ENCODE assay signal across 8 mouse cellular contexts in the genomic region with DNA sequence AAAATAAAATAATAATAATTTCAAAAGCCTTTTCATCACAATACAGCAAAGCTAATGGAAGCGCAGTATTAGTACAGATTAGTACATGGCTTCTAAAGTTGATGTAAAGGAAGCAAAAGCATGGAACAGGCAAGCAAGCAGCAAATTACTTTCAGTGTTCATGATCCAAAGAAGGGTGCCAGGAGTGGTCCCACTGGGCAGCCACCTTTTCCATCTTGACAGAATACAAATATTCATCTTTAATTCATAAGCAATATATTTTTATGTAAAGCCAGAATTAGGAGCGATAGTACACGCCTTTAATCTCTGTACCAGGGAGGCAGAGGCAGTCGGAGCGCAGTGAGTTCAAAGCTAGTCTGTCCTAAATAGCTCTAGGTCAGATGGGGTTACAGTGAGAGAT. TPM values are rescaled to one million over a fixed set of nuclear protein-coding genes. Genes with fewer than 3 reads are reported as not detected.
DNase-seq lines count a peak whose midpoint lies in the region; ATAC-seq and TF ChIP-seq lines count a peak whose summit lies in the region.

No protein-coding gene starts in this region.

- WGBS in heart, embryonic 15.5 days = 76% methylated on average over 5 of the region's 5 CpGs
- 88% methylated on average over 5 of the region's 5 CpGs for WGBS in bone marrow, adult 2 months
- WGBS in hindbrain, embryonic 12.5 days = 75% methylated on average over 5 of the region's 5 CpGs
- 68% methylated on average over 5 of the region's 5 CpGs for WGBS in midbrain, embryonic 12.5 days

- no peaks in the 10 kb centered on the region for H3K27me3 ChIP-seq in heart, embryonic 15.5 days
- H3K27me3 ChIP-seq in hindbrain, embryonic 12.5 days = no peaks in the 10 kb centered on the region
- no peaks in the 10 kb centered on the region for H3K27me3 ChIP-seq in midbrain, embryonic 12.5 days

- no peaks in the 10 kb centered on the region for H3K36me3 ChIP-seq in heart, embryonic 15.5 days
- peaks cover 4% of the 10 kb centered on the region for H3K36me3 ChIP-seq in hindbrain, embryonic 12.5 days
- H3K36me3 ChIP-seq in midbrain, embryonic 12.5 days = peaks cover 2% of the 10 kb centered on the region; the same call in 1 of the 2 replicates

- TF ChIP-seq CTCF in bone marrow, adult 2 months (IDR thresholded peaks at IDR 0.05; ENCODE audit: control insufficient read depth, insufficient read depth, low read length) = no peak

- H3K4me1 ChIP-seq in heart, embryonic 15.5 days (replicated peaks) = peaks cover 12% of the 10 kb centered on the region
- H3K4me1 ChIP-seq in bone marrow, adult 2 months (ENCODE audit: control insufficient read depth, insufficient read depth, low read length) = peaks cover 9% of the 10 kb centered on the region
- peaks cover 16% of the 10 kb centered on the region for H3K4me1 ChIP-seq in hindbrain, embryonic 12.5 days
- peaks cover 15% of the 10 kb centered on the region for H3K4me1 ChIP-seq in midbrain, embryonic 12.5 days

- no peaks in the 10 kb centered on the region for H3K9me3 ChIP-seq in heart, embryonic 15.5 days (replicated peaks)
- H3K9me3 ChIP-seq in hindbrain, embryonic 12.5 days (replicated peaks) = no peaks in the 10 kb centered on the region
- no peaks in the 10 kb centered on the region for H3K9me3 ChIP-seq in midbrain, embryonic 12.5 days

- peak overlapping the region; percentile 98 for H3K4me2 ChIP-seq in heart, embryonic 15.5 days
- peak overlapping the region; percentile 99 for H3K4me2 ChIP-seq in hindbrain, embryonic 12.5 days (replicated peaks)
- peak overlapping the region; percentile 99 for H3K4me2 ChIP-seq in midbrain, embryonic 12.5 days (replicated peaks)

- no peak for TF ChIP-seq POLR2A in bone marrow, adult 2 months (IDR thresholded peaks at IDR 0.05; ENCODE audit: borderline replicate concordance, control insufficient read depth, low read depth, low read length)

- no peak for ATAC-seq in heart, embryonic 15.5 days (replicated peaks; ENCODE audit: insufficient number of reproducible peaks, insufficient read depth, low FRiP score, low read depth)
- peak; percentile 15; the same call in 1 of the 2 replicates for ATAC-seq in hindbrain, embryonic 12.5 days (ENCODE audit: low FRiP score)
- no peak for ATAC-seq in midbrain, embryonic 12.5 days (ENCODE audit: low FRiP score, low read depth)

- peak overlapping the region; percentile 60 for H3K4me3 ChIP-seq in heart, embryonic 15.5 days
- no peak overlapping the region for H3K4me3 ChIP-seq in bone marrow, adult 2 months (replicated peaks; ENCODE audit: control insufficient read depth, low read depth, low read length)
- H3K4me3 ChIP-seq in hindbrain, embryonic 12.5 days = peak overlapping the region; percentile 60
- H3K4me3 ChIP-seq in midbrain, embryonic 12.5 days = peak overlapping the region; percentile 62

- H3K9ac ChIP-seq in heart, embryonic 15.5 days = peak overlapping the region; percentile 52
- H3K9ac ChIP-seq in hindbrain, embryonic 12.5 days = peak overlapping the region; percentile 77
- peak overlapping the region; percentile 72 for H3K9ac ChIP-seq in midbrain, embryonic 12.5 days (replicated peaks)

- DNase-seq in heart, adult 9 months (ENCODE audit: low spot score in 2 of 2) = no peak
- DNase-seq in frontal cortex, postnatal 36 days (ENCODE audit: low spot score in 2 of 2) = no peak
- no peak for DNase-seq in T-cell, adult 2 months (ENCODE audit: low spot score)
- no peak for DNase-seq in urinary bladder, postnatal 4 days (ENCODE audit: low spot score in 2 of 2)

- peak overlapping the region; percentile 80 for H3K27ac ChIP-seq in heart, embryonic 15.5 days
- H3K27ac ChIP-seq in bone marrow, adult 2 months (ENCODE audit: control insufficient read depth, insufficient read depth, low read depth, low read length, poor library complexity) = peak overlapping the region; percentile 81; the same call in 1 of the 2 replicates
- H3K27ac ChIP-seq in hindbrain, embryonic 12.5 days = peak overlapping the region; percentile 92
- peak overlapping the region; percentile 87 for H3K27ac ChIP-seq in midbrain, embryonic 12.5 days (replicated peaks)

RNA-seq across cellular contexts. Expression of a gene that starts 5.9 kb away (rescaled TPM):
- polyA plus RNA-seq in heart, embryonic 15.5 days (2015; fragmentation: Nextera tagmentation; extraction: Ambion mirVana) = 2.3 and 4.5 TPM in 2 replicates
- 2.9 and 7.0 TPM in 2 replicates for polyA plus RNA-seq in bone marrow, adult 2 months (2011; ENCODE audit: insufficient read depth, insufficient read length, low replicate concordance, missing spikeins)
- polyA plus RNA-seq in hindbrain, embryonic 12.5 days (2016; fragmentation: Nextera tagmentation; extraction: Ambion mirVana) = 4.0 and 4.5 TPM in 2 replicates
- 3.8 and 4.2 TPM in 2 replicates for polyA plus RNA-seq in midbrain, embryonic 12.5 days (2016; fragmentation: Nextera tagmentation; extraction: Ambion mirVana)

RNA-seq across cellular contexts. Expression of a gene that starts 7.0 kb away (rescaled TPM):
- 0.24 TPM in 1 of 2 replicates, not detected in the other for polyA plus RNA-seq in heart, embryonic 15.5 days (2015; fragmentation: Nextera tagmentation; extraction: Ambion mirVana)
- polyA plus RNA-seq in bone marrow, adult 2 months (2011; ENCODE audit: insufficient read depth, insufficient read length, low replicate concordance, missing spikeins) = not detected in 2 replicates
- 0.34 TPM in 1 of 2 replicates, not detected in the other for polyA plus RNA-seq in hindbrain, embryonic 12.5 days (2016; fragmentation: Nextera tagmentation; extraction: Ambion mirVana)
- polyA plus RNA-seq in midbrain, embryonic 12.5 days (2016; fragmentation: Nextera tagmentation; extraction: Ambion mirVana) = not detected in 2 replicates

RNA-seq across cellular contexts. Expression of a gene that starts 14.1 kb away (rescaled TPM):
- 1.8 and 2.5 TPM in 2 replicates for polyA plus RNA-seq in heart, embryonic 15.5 days (2015; fragmentation: Nextera tagmentation; extraction: Ambion mirVana)
- polyA plus RNA-seq in bone marrow, adult 2 months (2011; ENCODE audit: insufficient read depth, insufficient read length, low replicate concordance, missing spikeins) = 3.1 and 7.8 TPM in 2 replicates
- polyA plus RNA-seq in hindbrain, embryonic 12.5 days (2016; fragmentation: Nextera tagmentation; extraction: Ambion mirVana) = 26.4 and 29.6 TPM in 2 replicates
- polyA plus RNA-seq in midbrain, embryonic 12.5 days (2016; fragmentation: Nextera tagmentation; extraction: Ambion mirVana) = 33.1 and 40.4 TPM in 2 replicates

RNA-seq across cellular contexts. Expression of a gene that starts 23.8 kb away (rescaled TPM):
- 1.6 and 3.1 TPM in 2 replicates for polyA plus RNA-seq in heart, embryonic 15.5 days (2015; fragmentation: Nextera tagmentation; extraction: Ambion mirVana)
- 1.5 and 2.8 TPM in 2 replicates for polyA plus RNA-seq in bone marrow, adult 2 months (2011; ENCODE audit: insufficient read depth, insufficient read length, low replicate concordance, missing spikeins)
- polyA plus RNA-seq in hindbrain, embryonic 12.5 days (2016; fragmentation: Nextera tagmentation; extraction: Ambion mirVana) = 4.5 and 5.9 TPM in 2 replicates
- polyA plus RNA-seq in midbrain, embryonic 12.5 days (2016; fragmentation: Nextera tagmentation; extraction: Ambion mirVana) = 5.3 and 7.0 TPM in 2 replicates

RNA-seq across cellular contexts. Expression of a gene that starts 36.4 kb away (rescaled TPM):
- polyA plus RNA-seq in heart, embryonic 15.5 days (2015; fragmentation: Nextera tagmentation; extraction: Ambion mirVana) = 538 and 545 TPM in 2 replicates
- 2,334 and 3,425 TPM in 2 replicates for polyA plus RNA-seq in bone marrow, adult 2 months (2011; ENCODE audit: insufficient read depth, insufficient read length, low replicate concordance, missing spikeins)
- polyA plus RNA-seq in hindbrain, embryonic 12.5 days (2016; fragmentation: Nextera tagmentation; extraction: Ambion mirVana) = 588 and 618 TPM in 2 replicates
- 573 and 608 TPM in 2 replicates for polyA plus RNA-seq in midbrain, embryonic 12.5 days (2016; fragmentation: Nextera tagmentation; extraction: Ambion mirVana)
